Mouse (Mus musculus) forebrain, embryonic 16.5 days (tissue): ENCODE measurements around the gene Ncbp1. TPM values are rescaled to one million over a fixed set of nuclear protein-coding genes. Genes with fewer than 3 reads are reported as not detected.

Experiments used
- ATAC-seq: fragments of 200-750 bp; cut with Nextera tagmentation; 2 replicates; pipeline ENCODE4 v1.8.0; 2017; ENCODE audit warnings: mild to moderate bottlenecking, moderate library complexity
- H3K27ac ChIP-seq: fragments of 300-500 bp; sonication (generic); 2 replicates; pipeline ENCODE4 v1.5.1; 2014; ENCODE audit warnings: low read length, control low read depth
- H3K27me3 ChIP-seq: fragments of 300-500 bp; sonication (generic); replicated peaks from 2 replicates; pipeline ENCODE4 v1.6.1; 2014; ENCODE audit warnings: low read length; ENCODE audit not compliant: control insufficient read depth, insufficient read depth
- H3K36me3 ChIP-seq: fragments of 300-500 bp; sonication (generic); 2 replicates; pipeline ENCODE4 v1.6.1; 2014; ENCODE audit not compliant: control insufficient read depth, insufficient read depth
- H3K4me1 ChIP-seq: fragments of 300-500 bp; sonication (generic); replicated peaks from 2 replicates; pipeline ENCODE4 v1.6.1; 2014; ENCODE audit warnings: low read length; ENCODE audit not compliant: control insufficient read depth, insufficient read depth
- H3K4me2 ChIP-seq: fragments of 300-500 bp; sonication (generic); 2 replicates; pipeline ENCODE4 v1.6.1; 2014; ENCODE audit warnings: mild to moderate bottlenecking, low read length, control low read depth
- H3K4me3 ChIP-seq: fragments of 300-500 bp; sonication (generic); replicated peaks from 2 replicates; pipeline ENCODE4 v1.5.1; 2014; ENCODE audit warnings: mild to moderate bottlenecking, low read length, control low read depth
- H3K9ac ChIP-seq: fragments of 300-500 bp; sonication (generic); replicated peaks from 2 replicates; pipeline ENCODE4 v1.6.1; 2014; ENCODE audit warnings: low read depth, low read length, control low read depth
- H3K9me3 ChIP-seq: fragments of 300-500 bp; sonication (generic); 2 replicates; pipeline ENCODE4 v1.6.1; 2016; ENCODE audit warnings: low read length; ENCODE audit not compliant: control insufficient read depth
- WGBS: fragments of 180-500 bp; shearing (Covaris S2); extraction: QIAGEN DNeasy Blood & Tissue Kit; methylation state at CpG from one replicate; pipeline ENCODE4 v1.1.7; 2014; 5-methylcytosine and 5-hydroxymethylcytosine counted together
- polyA plus RNA-seq: library from polyadenylated mRNA; unstranded; fragments of >200 nt; fragmentation: Nextera tagmentation; extraction: Ambion mirVana; gene quantifications from 2 replicates; pipeline ENCODE4 v1.2.1, GENCODE M21; 2015

Gene Ncbp1
- polyA plus RNA-seq, 1 experiment from 2014 or later, result 98.8 TPM

GRCm38 (mm10) chr4:46100539-46100938 is 37.9 kb upstream of the Ncbp1 start:
- WGBS, result 84% methylated on average over 7 of the region's 7 CpGs
- H3K4me2 ChIP-seq, result no peak overlapping the region
- ATAC-seq, result no peak

GRCm38 (mm10) chr4:46101211-46101711 is 37.2 kb upstream of the Ncbp1 start:
- H3K4me2 ChIP-seq, result no peak overlapping the region
- 35% methylated on average over 14 of the region's 14 CpGs for WGBS
- no peak overlapping the region for H3K9ac ChIP-seq

More at GRCm38 (mm10) chr4:46100539-46100938, 37.9 kb upstream of the Ncbp1 start:
- H3K27ac ChIP-seq, result no peak overlapping the region
- H3K36me3 ChIP-seq, result no peaks in the 10 kb centered on the region
- no peaks in the 10 kb centered on the region for H3K27me3 ChIP-seq
- no peak overlapping the region for H3K4me3 ChIP-seq
- H3K9me3 ChIP-seq, result no peaks in the 10 kb centered on the region
- 0 out of 2 replicates have a peak, but pooled peaks cover 3% of the 10 kb centered on the region for H3K4me1 ChIP-seq
- no peak overlapping the region for H3K9ac ChIP-seq

GRCm38 (mm10) chr4:46102078-46102769 is 36.2 kb upstream of the Ncbp1 start:
- WGBS, result 93% methylated on average over 10 of the region's 10 CpGs
- Histone ChIP-seq H3K9me3 (no peaks in the 10 kb centered on the region), H3K27me3 (no peaks in the 10 kb centered on the region), H3K27ac (no peak overlapping the region), H3K36me3 (no peaks in the 10 kb centered on the region), H3K4me3 (no peak overlapping the region), H3K4me1 (no peaks in the 10 kb centered on the region), H3K4me2 (no peak overlapping the region), H3K9ac (no peak overlapping the region)
- ATAC-seq, result no peak

More at GRCm38 (mm10) chr4:46101211-46101711, 37.2 kb upstream of the Ncbp1 start:
- Histone ChIP-seq H3K27me3 (no peaks in the 10 kb centered on the region), H3K4me1 (no peaks in the 10 kb centered on the region), H3K4me3 (no peak overlapping the region), H3K27ac (no peak overlapping the region), H3K36me3 (no peaks in the 10 kb centered on the region), H3K9me3 (no peaks in the 10 kb centered on the region)
- ATAC-seq, result no peak

GRCm38 (mm10) chr4:46110084-46110483 is 28.3 kb upstream of the Ncbp1 start:
- Histone ChIP-seq H3K9me3 (no peaks in the 10 kb centered on the region), H3K4me2 (no peak overlapping the region), H3K4me3 (no peak overlapping the region), H3K4me1 (no peaks in the 10 kb centered on the region), H3K36me3 (no peaks in the 10 kb centered on the region), H3K27me3 (no peaks in the 10 kb centered on the region), H3K9ac (no peak overlapping the region), H3K27ac (no peak overlapping the region)
- ATAC-seq, result no peak
- 92% methylated on average over 8 of the region's 8 CpGs for WGBS

GRCm38 (mm10) chr4:46111361-46111760 is 27.1 kb upstream of the Ncbp1 start:
- H3K4me1 ChIP-seq, result no peaks in the 10 kb centered on the region
- no peaks in the 10 kb centered on the region for H3K9me3 ChIP-seq
- no peak overlapping the region for H3K4me3 ChIP-seq
- H3K9ac ChIP-seq, result no peak overlapping the region
- H3K27me3 ChIP-seq, result no peaks in the 10 kb centered on the region
- no peak for ATAC-seq
- 73% methylated on average over 3 of the region's 3 CpGs for WGBS
- H3K4me2 ChIP-seq, result no peak overlapping the region
- no peak overlapping the region for H3K27ac ChIP-seq
- H3K36me3 ChIP-seq, result peaks cover 9% of the 10 kb centered on the region; the same call in 1 of the 2 replicates

GRCm38 (mm10) chr4:46115308-46115707 is 23.1 kb upstream of the Ncbp1 start:
- H3K27ac ChIP-seq, result no peak overlapping the region
- H3K36me3 ChIP-seq, result peaks cover 24% of the 10 kb centered on the region
- H3K9me3 ChIP-seq, result no peaks in the 10 kb centered on the region
- H3K9ac ChIP-seq, result no peak overlapping the region
- ATAC-seq, result no peak
- H3K4me1 ChIP-seq, result no peaks in the 10 kb centered on the region
- H3K4me2 ChIP-seq, result no peak overlapping the region
- 86% methylated on average over 1 of the region's 1 CpGs for WGBS
- no peaks in the 10 kb centered on the region for H3K27me3 ChIP-seq
- no peak overlapping the region for H3K4me3 ChIP-seq

GRCm38 (mm10) chr4:46116544-46117175 is 21.8 kb upstream of the Ncbp1 start:
- Histone ChIP-seq H3K9ac (no peak overlapping the region), H3K27me3 (no peaks in the 10 kb centered on the region), H3K4me2 (no peak overlapping the region), H3K9me3 (no peaks in the 10 kb centered on the region), H3K27ac (no peak overlapping the region), H3K4me1 (no peaks in the 10 kb centered on the region), H3K4me3 (no peak overlapping the region), H3K36me3 (peaks cover 27% of the 10 kb centered on the region)
- WGBS, result 80% methylated on average over 10 of the region's 10 CpGs
- no peak for ATAC-seq

- WGBS, result 97% methylated on average over 4 of the region's 4 CpGs
- H3K27ac ChIP-seq, result no peak overlapping the region
- H3K9ac ChIP-seq, result no peak overlapping the region
- H3K9me3 ChIP-seq, result no peaks in the 10 kb centered on the region
- peaks cover 31% of the 10 kb centered on the region for H3K36me3 ChIP-seq
- H3K27me3 ChIP-seq, result no peaks in the 10 kb centered on the region
- no peaks in the 10 kb centered on the region for H3K4me1 ChIP-seq
- no peak overlapping the region for H3K4me3 ChIP-seq
- no peak for ATAC-seq
- H3K4me2 ChIP-seq, result no peak overlapping the region
Observed at GRCm38 (mm10) chr4:46117536-46117935, 20.9 kb upstream of the Ncbp1 start.

GRCm38 (mm10) chr4:46119514-46120094 is 18.8 kb upstream of the Ncbp1 start:
- Histone ChIP-seq H3K27ac (no peak overlapping the region), H3K9ac (no peak overlapping the region), H3K4me2 (no peak overlapping the region), H3K4me3 (no peak overlapping the region), H3K36me3 (peaks cover 38% of the 10 kb centered on the region), H3K9me3 (no peaks in the 10 kb centered on the region), H3K4me1 (no peaks in the 10 kb centered on the region), H3K27me3 (no peaks in the 10 kb centered on the region)
- no peak for ATAC-seq
- WGBS, result 91% methylated on average over 14 of the region's 14 CpGs
